Mouse (Mus musculus) G1E (cell line): Measurements from ENCODE around the gene Pou5f1.

Experiments used
- CTCF ChIP-seq: IDR thresholded peaks from 2 replicates; pipeline ENCODE4 v1.5.1; 2012; ENCODE audit warnings: low read depth, low read length, inconsistent platforms, mixed read lengths
- POLR2AphosphoS5 ChIP-seq: IDR thresholded peaks from 2 replicates; pipeline ENCODE4 v1.6.1; 2012; ENCODE audit warnings: low read depth, low read length, inconsistent platforms; ENCODE audit not compliant: insufficient replicate concordance

DNA sequence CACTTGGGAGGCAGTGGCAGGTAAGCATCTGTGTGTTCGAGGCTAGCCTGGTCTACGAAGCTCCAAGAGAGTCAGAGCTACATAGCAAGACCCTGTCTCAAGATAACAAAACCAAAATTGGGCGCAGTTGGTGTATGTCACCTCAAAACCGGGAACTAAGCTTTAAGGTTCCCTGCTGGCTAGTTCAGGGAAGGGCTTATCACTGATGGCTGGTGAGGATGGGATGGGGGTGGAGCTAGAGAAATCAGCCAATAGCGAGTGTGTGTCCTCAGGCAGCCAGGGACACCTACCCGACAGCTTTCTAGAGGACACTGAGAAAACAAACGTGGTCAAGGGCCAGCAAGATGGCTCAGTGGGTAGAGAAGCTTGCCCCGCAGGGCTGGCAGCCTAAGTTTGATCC lies 52.4 kb downstream of the Pou5f1 start:
- TF ChIP-seq CTCF (no peak), POLR2AphosphoS5 (no peak)
